Mouse (Mus musculus): ENCODE results near the gene Gxylt2. TPM values are rescaled to one million over a fixed set of nuclear protein-coding genes. Genes with fewer than 3 reads are reported as not detected.

Gxylt2 gene
- polyA plus RNA-seq, 1 experiment, result 0.02 TPM

DNA sequence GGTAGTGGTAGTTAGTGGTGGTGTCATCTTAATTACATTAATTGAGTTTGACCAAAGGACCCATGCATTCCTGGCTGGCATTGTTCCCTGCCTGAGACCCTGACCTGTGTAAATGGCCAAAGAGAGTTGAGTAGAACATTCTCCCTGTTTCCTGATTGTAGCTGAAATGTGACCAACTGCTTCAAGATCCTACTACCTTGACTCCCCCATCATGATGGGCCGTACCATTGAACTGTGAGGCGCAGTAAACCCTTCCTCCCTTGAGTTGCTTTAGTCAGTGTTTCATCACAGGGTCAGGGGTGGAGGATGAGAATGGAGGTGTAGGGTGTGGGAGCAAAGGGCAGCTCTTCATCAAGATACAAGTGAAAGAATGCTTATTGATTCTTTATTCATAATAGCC, 25.9 kb upstream of the Gxylt2 start:
- H3K36me3 ChIP-seq (replicated peaks; ENCODE audit: low read length), result no peaks in the 10 kb centered on the region
- peaks cover 6% of the 10 kb centered on the region for H3K4me1 ChIP-seq
- H3K27me3 ChIP-seq (replicated peaks), result peaks cover 1% of the 10 kb centered on the region
- no peak for TF ChIP-seq FLI1 (IDR thresholded peaks at IDR 0.05; ENCODE audit: low read length)
- no peak for TF ChIP-seq GATA1 (IDR thresholded peaks at IDR 0.05; ENCODE audit: borderline replicate concordance, low read length)
- H3K9me3 ChIP-seq, result peaks cover 3% of the 10 kb centered on the region; the same call in 1 of the 2 replicates
- H3K4me3 ChIP-seq (replicated peaks), result no peak overlapping the region

DNA sequence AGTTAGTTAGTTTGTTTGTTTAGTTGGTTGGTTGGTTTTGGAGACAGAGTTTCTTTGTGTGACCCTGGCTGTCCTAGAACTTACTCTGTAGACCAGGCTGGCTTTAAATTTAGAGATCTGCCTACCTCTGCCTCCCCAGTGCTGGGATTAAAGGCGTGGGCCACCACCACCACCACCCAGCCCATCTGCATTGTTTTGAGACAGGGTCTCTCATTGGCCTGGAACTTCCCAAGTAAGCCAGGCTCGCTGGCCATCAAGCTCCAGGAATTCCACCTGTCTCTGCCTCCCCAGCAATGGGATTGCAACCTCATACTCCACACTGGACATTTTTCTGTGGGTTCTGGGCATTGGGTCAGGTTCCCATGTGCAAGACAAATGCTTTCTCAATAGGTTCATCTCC, 18.2 kb upstream of the Gxylt2 start:
- H3K4me3 ChIP-seq (replicated peaks), result no peak overlapping the region
- no peak for TF ChIP-seq GATA1 (IDR thresholded peaks at IDR 0.05; ENCODE audit: borderline replicate concordance, low read length)
- TF ChIP-seq FLI1 (IDR thresholded peaks at IDR 0.05; ENCODE audit: low read length), result no peak
- 0 out of 2 replicates have a peak, but pooled peaks cover 3% of the 10 kb centered on the region for H3K9me3 ChIP-seq
- H3K27me3 ChIP-seq (replicated peaks), result peaks cover 5% of the 10 kb centered on the region
- no peaks in the 10 kb centered on the region for H3K4me1 ChIP-seq
- H3K36me3 ChIP-seq (replicated peaks; ENCODE audit: low read length), result no peaks in the 10 kb centered on the region

DNA sequence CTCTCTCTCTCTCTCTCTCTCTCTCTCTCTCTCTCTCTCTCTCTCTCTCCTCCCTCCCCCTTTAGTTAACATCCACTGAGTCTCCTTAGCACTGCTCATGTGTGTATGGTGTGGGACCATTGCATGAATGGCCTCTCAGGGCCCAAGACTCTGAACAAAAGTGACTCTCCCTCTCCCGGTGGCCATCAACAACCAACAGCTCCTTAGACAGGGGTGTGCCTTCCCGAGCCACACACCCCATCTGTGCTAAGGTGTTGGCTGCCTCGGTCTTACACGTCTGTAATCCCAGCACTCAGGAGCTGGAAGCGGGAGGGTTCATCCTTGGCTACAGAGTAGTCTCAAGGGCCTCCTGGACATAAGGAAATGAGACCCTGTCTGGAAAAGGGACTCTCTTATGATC, 4.5 kb upstream of the Gxylt2 start:
- Histone ChIP-seq H3K36me3 (replicated peaks; ENCODE audit: low read length) (no peaks in the 10 kb centered on the region), H3K9me3 (peaks cover 14% of the 10 kb centered on the region), H3K4me1 (peaks cover 12% of the 10 kb centered on the region), H3K27me3 (replicated peaks) (peaks cover 30% of the 10 kb centered on the region), H3K4me3 (replicated peaks) (no peak overlapping the region)
- TF ChIP-seq GATA1 (IDR thresholded peaks at IDR 0.05; ENCODE audit: borderline replicate concordance, low read length), result no peak
- no peak for TF ChIP-seq FLI1 (IDR thresholded peaks at IDR 0.05; ENCODE audit: low read length)

DNA sequence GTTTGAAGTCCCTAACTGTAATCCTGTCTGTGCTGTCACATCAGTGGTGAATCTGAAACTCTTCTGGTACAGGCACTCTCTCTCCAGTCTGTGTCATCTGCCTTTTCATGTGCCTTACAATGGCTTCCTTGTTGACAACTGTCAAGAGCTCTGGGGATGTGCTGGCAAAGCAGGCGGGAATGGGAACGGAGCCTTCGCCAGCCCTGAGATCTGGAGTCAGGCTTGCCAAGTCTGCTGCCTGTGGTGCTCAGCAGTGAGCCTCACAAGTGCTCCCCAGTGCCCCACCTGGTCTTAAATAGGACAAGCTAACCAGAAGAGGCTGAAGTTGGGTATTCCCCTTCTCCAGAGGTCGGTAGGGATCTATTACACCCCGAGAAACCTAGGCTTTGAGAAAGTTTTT, 3.8 kb upstream of the Gxylt2 start:
- TF ChIP-seq FLI1 (IDR thresholded peaks at IDR 0.05; ENCODE audit: low read length) (no peak), GATA1 (IDR thresholded peaks at IDR 0.05; ENCODE audit: borderline replicate concordance, low read length) (no peak)
- H3K36me3 ChIP-seq (replicated peaks; ENCODE audit: low read length), result no peaks in the 10 kb centered on the region
- H3K4me1 ChIP-seq, result peaks cover 15% of the 10 kb centered on the region
- H3K27me3 ChIP-seq (replicated peaks), result peaks cover 38% of the 10 kb centered on the region
- H3K9me3 ChIP-seq, result peaks cover 14% of the 10 kb centered on the region
- H3K4me3 ChIP-seq (replicated peaks), result no peak overlapping the region

DNA sequence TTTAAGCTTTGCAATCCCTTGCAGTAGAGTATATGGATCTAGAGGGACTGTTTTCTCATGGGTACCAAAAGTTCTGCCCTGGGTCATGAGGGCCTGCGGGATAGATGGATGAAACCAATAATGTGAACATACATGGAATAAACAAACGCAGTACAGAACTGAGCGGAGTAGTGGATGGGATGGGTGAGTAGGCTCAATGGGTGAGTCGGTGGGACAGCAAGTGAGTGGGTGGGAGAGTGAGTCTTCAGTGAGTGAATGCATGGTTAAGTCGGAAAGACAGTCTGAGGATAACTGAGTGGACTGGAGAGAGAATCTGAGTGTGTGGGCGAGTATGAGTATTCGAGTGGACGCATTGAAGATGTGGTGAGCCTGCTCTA, 349 bp upstream of the Gxylt2 start:
- H3K4me1 ChIP-seq, result peaks cover 22% of the 10 kb centered on the region
- peaks cover 14% of the 10 kb centered on the region for H3K9me3 ChIP-seq
- H3K36me3 ChIP-seq (replicated peaks; ENCODE audit: low read length), result no peaks in the 10 kb centered on the region
- peak overlapping the region; percentile 89 for H3K4me3 ChIP-seq (replicated peaks)
- no peak for TF ChIP-seq FLI1 (IDR thresholded peaks at IDR 0.05; ENCODE audit: low read length)
- no peak for TF ChIP-seq GATA1 (IDR thresholded peaks at IDR 0.05; ENCODE audit: borderline replicate concordance, low read length)
- H3K27me3 ChIP-seq (replicated peaks), result peaks cover 45% of the 10 kb centered on the region

DNA sequence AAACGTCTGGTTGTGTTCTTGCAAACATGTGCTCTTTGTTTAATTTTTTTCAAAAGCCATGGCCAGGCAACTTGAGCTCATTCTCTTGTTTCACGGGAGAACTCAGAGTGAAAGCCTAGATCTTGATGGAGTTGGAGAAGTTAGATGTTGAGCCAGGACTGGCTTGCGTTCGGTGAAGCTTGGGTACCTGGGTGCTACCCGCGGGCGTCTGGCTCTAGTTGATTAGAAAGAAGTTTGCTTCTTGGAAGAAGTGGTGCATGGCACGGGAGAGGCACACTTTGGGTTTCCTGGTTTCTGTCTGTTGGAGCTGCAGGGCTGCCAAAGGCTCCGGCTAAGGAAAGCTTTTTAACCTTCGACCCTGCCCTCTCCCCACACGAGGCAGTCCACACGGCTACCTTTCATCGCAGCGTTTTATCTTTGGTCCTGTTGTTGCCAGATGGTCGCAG, 855 bp downstream of the Gxylt2 start:
- H3K4me1 ChIP-seq, result peaks cover 27% of the 10 kb centered on the region
- H3K36me3 ChIP-seq (replicated peaks; ENCODE audit: low read length), result no peaks in the 10 kb centered on the region
- H3K4me3 ChIP-seq (replicated peaks), result peak overlapping the region; percentile 89
- H3K27me3 ChIP-seq (replicated peaks), result peaks cover 47% of the 10 kb centered on the region
- peaks cover 14% of the 10 kb centered on the region for H3K9me3 ChIP-seq
- TF ChIP-seq FLI1 (IDR thresholded peaks at IDR 0.05; ENCODE audit: low read length) (no peak), GATA1 (IDR thresholded peaks at IDR 0.05; ENCODE audit: borderline replicate concordance, low read length) (no peak)

DNA sequence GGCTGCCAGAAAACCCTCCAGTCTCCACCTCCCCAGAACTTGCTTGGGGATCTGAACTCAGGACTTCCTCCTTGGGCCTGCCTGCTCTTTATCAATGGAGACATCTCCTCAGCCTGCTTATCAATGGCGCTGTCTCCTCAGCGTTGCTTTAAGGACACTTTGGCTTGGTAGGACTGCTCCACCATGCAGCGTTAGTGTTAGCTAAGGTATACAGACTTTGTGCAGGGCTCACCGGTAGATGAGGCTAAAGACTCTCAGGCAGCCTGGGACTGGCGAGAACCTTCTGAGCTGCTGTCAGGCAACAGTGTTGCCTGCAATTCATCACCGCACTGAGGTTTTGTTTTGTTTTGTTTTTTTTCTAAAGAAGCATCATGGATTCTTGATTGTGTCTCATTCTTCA, 2.3 kb downstream of the Gxylt2 start:
- Histone ChIP-seq H3K9me3 (peaks cover 17% of the 10 kb centered on the region), H3K36me3 (replicated peaks; ENCODE audit: low read length) (no peaks in the 10 kb centered on the region), H3K27me3 (replicated peaks) (peaks cover 45% of the 10 kb centered on the region), H3K4me3 (replicated peaks) (no peak overlapping the region), H3K4me1 (peaks cover 27% of the 10 kb centered on the region)
- TF ChIP-seq GATA1 (IDR thresholded peaks at IDR 0.05; ENCODE audit: borderline replicate concordance, low read length), result no peak
- TF ChIP-seq FLI1 (IDR thresholded peaks at IDR 0.05; ENCODE audit: low read length), result no peak

DNA sequence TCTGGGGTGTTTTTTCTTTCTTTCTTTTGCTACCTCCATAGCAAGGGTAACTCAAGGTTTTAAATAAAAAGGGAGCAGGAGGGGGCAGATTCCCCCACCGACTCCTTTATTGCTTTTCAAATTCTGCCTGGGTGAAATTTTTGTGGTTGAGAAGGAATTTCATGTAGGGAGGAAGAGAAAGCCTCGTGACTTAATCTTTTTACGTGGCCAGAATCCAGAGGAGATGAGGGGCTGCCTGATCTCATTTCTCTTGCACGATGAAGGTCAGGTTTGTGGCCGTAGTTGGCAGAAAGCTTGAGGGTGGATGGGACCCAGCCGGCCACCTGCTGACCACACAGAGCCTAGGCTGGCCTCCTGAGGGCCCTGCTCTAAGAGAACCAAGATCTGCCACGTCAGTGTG, 3.0 kb downstream of the Gxylt2 start:
- H3K9me3 ChIP-seq, result peaks cover 11% of the 10 kb centered on the region

DNA sequence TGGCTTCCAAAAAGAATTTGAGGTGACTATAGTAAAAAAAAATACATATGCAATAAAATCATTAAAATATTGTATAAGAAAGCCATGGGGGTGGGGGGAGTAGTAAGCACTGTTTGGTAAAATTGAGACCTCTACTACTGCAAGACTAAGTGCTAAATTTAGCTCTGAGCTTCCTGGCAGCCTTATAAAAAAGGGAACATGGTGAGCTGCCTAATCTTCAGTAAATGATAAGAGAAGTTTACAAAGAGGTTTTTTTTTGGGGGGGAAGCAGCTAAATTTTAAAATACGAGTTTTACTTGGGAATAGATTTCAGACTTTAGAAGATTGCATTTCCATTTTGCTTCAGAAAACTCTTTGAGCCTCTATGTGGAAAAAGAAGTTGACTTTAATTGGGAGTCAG, 3.7 kb downstream of the Gxylt2 start:
- H3K36me3 ChIP-seq (replicated peaks; ENCODE audit: low read length), result no peaks in the 10 kb centered on the region
- H3K9me3 ChIP-seq, result peaks cover 4% of the 10 kb centered on the region
- TF ChIP-seq GATA1 (IDR thresholded peaks at IDR 0.05; ENCODE audit: borderline replicate concordance, low read length) (no peak), FLI1 (IDR thresholded peaks at IDR 0.05; ENCODE audit: low read length) (no peak)

More for the DNA sequence above, 3.0 kb downstream of the Gxylt2 start:
- H3K27me3 ChIP-seq (replicated peaks), result peaks cover 43% of the 10 kb centered on the region
- no peak for TF ChIP-seq GATA1 (IDR thresholded peaks at IDR 0.05; ENCODE audit: borderline replicate concordance, low read length)
- no peak for TF ChIP-seq FLI1 (IDR thresholded peaks at IDR 0.05; ENCODE audit: low read length)
- H3K4me1 ChIP-seq, result peaks cover 27% of the 10 kb centered on the region
- H3K36me3 ChIP-seq (replicated peaks; ENCODE audit: low read length), result no peaks in the 10 kb centered on the region
- H3K4me3 ChIP-seq (replicated peaks), result no peak overlapping the region

DNA sequence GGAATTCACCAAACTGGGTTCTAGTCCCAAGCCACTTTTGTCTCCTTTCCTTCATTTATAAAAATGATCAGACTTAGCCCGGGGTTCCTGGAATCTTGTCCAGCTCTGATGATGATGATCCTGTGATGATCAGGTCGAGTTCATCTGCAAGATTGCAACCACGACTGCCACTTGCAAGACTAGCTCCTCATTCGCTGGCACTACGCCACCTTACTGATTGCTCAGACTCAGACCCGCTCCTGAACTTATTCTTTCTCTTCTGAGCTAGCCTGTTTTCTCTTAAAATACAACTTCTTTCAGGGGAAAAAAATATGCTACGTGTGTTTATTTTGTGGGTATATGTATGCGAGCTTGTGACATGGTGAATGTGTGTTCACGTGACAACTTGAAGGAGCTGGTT, 4.5 kb downstream of the Gxylt2 start:
- no peak for TF ChIP-seq GATA1 (IDR thresholded peaks at IDR 0.05; ENCODE audit: borderline replicate concordance, low read length)
- TF ChIP-seq FLI1 (IDR thresholded peaks at IDR 0.05; ENCODE audit: low read length), result no peak
- peaks cover 27% of the 10 kb centered on the region for H3K4me1 ChIP-seq
- H3K4me3 ChIP-seq (replicated peaks), result no peak overlapping the region
- H3K9me3 ChIP-seq, result peaks cover 9% of the 10 kb centered on the region
- no peaks in the 10 kb centered on the region for H3K36me3 ChIP-seq (replicated peaks; ENCODE audit: low read length)
- H3K27me3 ChIP-seq (replicated peaks), result peaks cover 31% of the 10 kb centered on the region

More for the DNA sequence above, 3.7 kb downstream of the Gxylt2 start:
- Histone ChIP-seq H3K27me3 (replicated peaks) (peaks cover 36% of the 10 kb centered on the region), H3K4me3 (replicated peaks) (no peak overlapping the region), H3K4me1 (peaks cover 27% of the 10 kb centered on the region)

DNA sequence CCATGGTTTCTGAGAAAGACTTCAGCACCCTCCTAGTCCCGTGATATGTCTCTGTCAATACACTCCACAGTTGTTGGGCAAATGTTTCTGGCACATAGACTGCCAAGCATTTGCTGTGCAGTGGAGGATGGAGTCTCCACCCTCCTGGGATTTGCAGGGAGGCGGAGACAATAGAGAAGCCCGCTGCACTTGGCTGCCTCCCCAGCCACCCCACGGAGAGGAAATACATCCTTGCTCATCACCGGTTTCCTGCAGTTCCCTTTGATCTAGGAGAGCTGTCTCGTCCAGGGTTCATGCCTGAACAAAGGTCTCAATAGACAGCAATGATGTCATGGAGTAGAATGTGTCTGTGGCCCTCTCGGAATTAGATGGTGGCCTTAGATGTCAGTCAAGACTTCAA, 4.9 kb downstream of the Gxylt2 start:
- Histone ChIP-seq H3K27me3 (replicated peaks) (peaks cover 28% of the 10 kb centered on the region), H3K4me1 (peaks cover 23% of the 10 kb centered on the region), H3K9me3 (peaks cover 9% of the 10 kb centered on the region), H3K4me3 (replicated peaks) (no peak overlapping the region), H3K36me3 (replicated peaks; ENCODE audit: low read length) (no peaks in the 10 kb centered on the region)
- TF ChIP-seq FLI1 (IDR thresholded peaks at IDR 0.05; ENCODE audit: low read length), result no peak
- TF ChIP-seq GATA1 (IDR thresholded peaks at IDR 0.05; ENCODE audit: borderline replicate concordance, low read length), result no peak

Measured in megakaryocyte, embryonic 14.5 days (primary cell).